8 mouse cellular contexts compared by ENCODE assay signal in genomic region chr3:35931896-35932727, GRCm38 (mm10). TPM values are rescaled to one million over a fixed set of nuclear protein-coding genes. Genes with fewer than 3 reads are reported as not detected.
DNase-seq lines count a peak whose midpoint lies in the region; ATAC-seq and TF ChIP-seq lines count a peak whose summit lies in the region.

No protein-coding gene starts in this region.

- H3K27ac ChIP-seq in ES-Bruce4 (ENCODE audit: insufficient read depth, low read length), result no peak overlapping the region
- H3K27ac ChIP-seq in forebrain, postnatal 0 days (ENCODE audit: low read depth, low read length), result peak overlapping the region; percentile 85
- peak overlapping the region; percentile 87 for H3K27ac ChIP-seq in hindbrain, embryonic 11.5 days (ENCODE audit: low read depth, low read length)

- TF ChIP-seq POLR2A in ES-Bruce4 (IDR thresholded peaks at IDR 0.05; ENCODE audit: insufficient read depth, low read length), result no peak

- TF ChIP-seq EP300 in ES-Bruce4 (IDR thresholded peaks at IDR 0.05; ENCODE audit: insufficient read depth, low read depth, low read length), result no peak

- H3K36me3 ChIP-seq in ES-Bruce4 (ENCODE audit: control insufficient read depth, insufficient read depth, low read length, poor library complexity, severe bottlenecking), result no peaks in the 10 kb centered on the region
- H3K36me3 ChIP-seq in forebrain, postnatal 0 days (ENCODE audit: insufficient read depth), result no peaks in the 10 kb centered on the region
- no peaks in the 10 kb centered on the region for H3K36me3 ChIP-seq in hindbrain, embryonic 11.5 days (ENCODE audit: control insufficient read depth, insufficient read depth, low read length)

- no peaks in the 10 kb centered on the region for H3K4me1 ChIP-seq in ES-Bruce4 (ENCODE audit: control insufficient read depth, insufficient read depth, low read length)
- peaks cover 6% of the 10 kb centered on the region for H3K4me1 ChIP-seq in forebrain, postnatal 0 days (ENCODE audit: insufficient read depth)
- no peaks in the 10 kb centered on the region for H3K4me1 ChIP-seq in hindbrain, embryonic 11.5 days (replicated peaks; ENCODE audit: control insufficient read depth, insufficient read depth, low read length)

- H3K9me3 ChIP-seq in ES-Bruce4 (replicated peaks; ENCODE audit: control insufficient read depth, insufficient read depth, low read length, poor library complexity, severe bottlenecking), result no peaks in the 10 kb centered on the region
- H3K9me3 ChIP-seq in forebrain, postnatal 0 days (ENCODE audit: low read length), result no peaks in the 10 kb centered on the region
- H3K9me3 ChIP-seq in hindbrain, embryonic 11.5 days (ENCODE audit: control insufficient read depth, low read length), result no peaks in the 10 kb centered on the region

- DNase-seq in cerebellum, adult 11-12 months, result peak; percentile 67
- peak; percentile 42 for DNase-seq in forebrain, postnatal 0 days
- peak; percentile 64 for DNase-seq in hindbrain, embryonic 11.5 days (ENCODE audit: low spot score)
- DNase-seq in layer of hippocampus, postnatal 14 days (ENCODE audit: low spot score in 2 of 2), result peak; percentile 33 to 41
- DNase-seq in lung, postnatal 10 days, result peak; percentile 64
- DNase-seq in ovary, adult 18-20 months (ENCODE audit: low spot score), result peak; percentile 16
- peak; percentile 43 to 55 for DNase-seq in thymus, postnatal 10 days (ENCODE audit: low spot score in 2 of 2)

- under 1% methylated on average over 58 of the region's 65 CpGs for WGBS in forebrain, postnatal 0 days
- WGBS in hindbrain, embryonic 11.5 days, result under 1% methylated on average over 35 of the region's 65 CpGs

- TF ChIP-seq CTCF in ES-Bruce4 (IDR thresholded peaks at IDR 0.05; ENCODE audit: low read depth, low read length), result no peak
- no peak for TF ChIP-seq CTCF in forebrain, postnatal 0 days (IDR thresholded peaks at IDR 0.05; ENCODE audit: low read depth)

- peak overlapping the region; percentile 99 for H3K9ac ChIP-seq in ES-Bruce4 (ENCODE audit: low read depth, poor library complexity, severe bottlenecking)
- peak overlapping the region; percentile 89 for H3K9ac ChIP-seq in forebrain, postnatal 0 days
- H3K9ac ChIP-seq in hindbrain, embryonic 11.5 days (ENCODE audit: low read depth, low read length), result peak overlapping the region; percentile 94

- peak overlapping the region; percentile 88 for H3K4me2 ChIP-seq in forebrain, postnatal 0 days (ENCODE audit: low read depth)
- H3K4me2 ChIP-seq in hindbrain, embryonic 11.5 days (replicated peaks; ENCODE audit: low read depth, low read length), result peak overlapping the region; percentile 69

- no peaks in the 10 kb centered on the region for H3K27me3 ChIP-seq in ES-Bruce4 (ENCODE audit: control insufficient read depth, insufficient read depth, low read length, poor library complexity, severe bottlenecking)
- H3K27me3 ChIP-seq in forebrain, postnatal 0 days (ENCODE audit: insufficient read depth, low read length), result no peaks in the 10 kb centered on the region
- no peaks in the 10 kb centered on the region for H3K27me3 ChIP-seq in hindbrain, embryonic 11.5 days (ENCODE audit: control insufficient read depth, insufficient read depth, low read length)

- peak; percentile 72 for ATAC-seq in forebrain, postnatal 0 days
- ATAC-seq in hindbrain, embryonic 11.5 days (ENCODE audit: low FRiP score), result peak; percentile 79

- peak overlapping the region; percentile 82 for H3K4me3 ChIP-seq in ES-Bruce4 (ENCODE audit: low read depth, low read length)
- H3K4me3 ChIP-seq in forebrain, postnatal 0 days (ENCODE audit: low read depth, low read length), result peak overlapping the region; percentile 93
- peak overlapping the region; percentile 74 for H3K4me3 ChIP-seq in hindbrain, embryonic 11.5 days (ENCODE audit: low read depth, low read length)

RNA-seq across cellular contexts. Expression of gene Dcun1d1, which starts 5.1 kb away (rescaled TPM):
- 78.8 and 86.1 TPM in 2 replicates for polyA plus RNA-seq in ES-Bruce4 (2011; ENCODE audit: insufficient read depth, insufficient read length, low read depth, missing spikeins)
- total RNA-seq in forebrain, postnatal 0 days (2014; rRNA removed), result 74.1 and 82.8 TPM in 2 replicates
- polyA plus RNA-seq in forebrain, postnatal 0 days (2015; fragmentation: Nextera tagmentation; extraction: Ambion mirVana), result 102 and 125 TPM in 2 replicates
- 107 and 112 TPM in 2 replicates for polyA plus RNA-seq in hindbrain, embryonic 11.5 days (2014; fragmentation: Nextera tagmentation; extraction: Ambion mirVana)
- 10 to 100 TPM; 61.5 to 65.1 TPM for total RNA-seq in layer of hippocampus, postnatal 14 days (2021)

Comparison
In these comparisons a context has a peak if more than half of its experiments do, and no peak if none do; other contexts are left out.
1. DNase-seq: peak in every context shown above with its lines; median percentile 67 in cerebellum, adult 11-12 months; 64 in hindbrain, embryonic 11.5 days; 64 in lung, postnatal 10 days; 49 in thymus, postnatal 10 days; 42 in forebrain, postnatal 0 days; 37 in layer of hippocampus, postnatal 14 days; 16 in ovary, adult 18-20 months.